Mouse (Mus musculus): ENCODE data around the gene Gpr135. TPM values are rescaled to one million over a fixed set of nuclear protein-coding genes. Genes with fewer than 3 reads are reported as not detected.

Gene Gpr135
- total and polyA plus RNA-seq, 3 experiments, result not detected

DNA sequence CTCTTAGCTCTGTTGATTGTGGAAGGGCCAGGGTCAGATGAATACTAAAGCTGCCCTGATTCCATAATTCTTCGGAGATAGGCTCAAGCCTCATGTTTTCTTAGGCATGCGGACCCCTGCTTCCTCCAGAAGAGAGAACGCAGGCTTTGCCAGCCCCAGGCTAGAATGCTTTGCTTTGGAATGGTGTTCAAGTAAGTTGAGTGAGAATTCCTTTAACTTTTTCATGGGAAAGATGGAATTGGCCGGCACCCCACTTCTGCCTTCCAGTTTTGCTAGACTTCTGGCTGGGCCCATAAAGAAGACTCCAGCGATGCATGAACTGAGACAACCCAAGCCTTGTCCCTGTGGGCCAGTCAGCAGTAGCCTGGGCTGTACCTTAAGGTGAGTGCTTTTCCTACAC lies 39.8 kb downstream of the Gpr135 start:
- no peaks in the 10 kb centered on the region for H3K27me3 ChIP-seq (replicated peaks)
- in situ Hi-C loops (cut with MboI; ENCODE audit: low pct_ligation_motif_present, low pct_unique_long_range_greater_than_20kb, low sequenced_read_pairs) (no loop called here), dilution Hi-C loops (cut with MboI; ENCODE audit: extremely low pct_ligation_motif_present, extremely low pct_unique_long_range_greater_than_20kb, low sequenced_read_pairs) (no loop called here)
- no peak overlapping the region for H3K4me2 ChIP-seq (ENCODE audit: insufficient read depth, low read depth, poor library complexity, severe bottlenecking)
- no peak overlapping the region for H3K9ac ChIP-seq (ENCODE audit: insufficient read depth, low read depth)
- H3K4me3 ChIP-seq (replicated peaks in 1 of 3; ENCODE audit: low read depth in 2 of 3, low read length in 2 of 3, poor library complexity in 1 of 3), result no peak overlapping the region
- no peak overlapping the region for H3K27ac ChIP-seq (ENCODE audit: insufficient read depth, low read depth)
- no peak for DNase-seq (ENCODE audit: extremely low read depth)
- no peaks in the 10 kb centered on the region for H3K9me3 ChIP-seq (replicated peaks; ENCODE audit: low read length)
- H3K36me3 ChIP-seq (replicated peaks in 1 of 2; ENCODE audit: control insufficient read depth in 1 of 2, insufficient read depth in 1 of 2, low read length in 1 of 2), result no peaks in the 10 kb centered on the region
- no peak for TF ChIP-seq IRF4 (IDR thresholded peaks at IDR 0.05; ENCODE audit: low read depth, low read length)
- TF ChIP-seq BHLHE40 (IDR thresholded peaks at IDR 0.05; ENCODE audit: low read depth, low read length), result no peak
- no peak for TF ChIP-seq ZC3H11A (IDR thresholded peaks at IDR 0.05; ENCODE audit: low read depth, low read length)
- no peak for TF ChIP-seq UBTF (IDR thresholded peaks at IDR 0.05; ENCODE audit: low read depth, low read length)
- no peak for TF ChIP-seq E2F4 (IDR thresholded peaks at IDR 0.05; ENCODE audit: insufficient replicate concordance, low read depth, low read length)
- no peak for TF ChIP-seq EP300 (IDR thresholded peaks at IDR 0.05; ENCODE audit: low read length)
- TF ChIP-seq MAFK (IDR thresholded peaks at IDR 0.05; ENCODE audit: insufficient replicate concordance, low read length), result no peak
- TF ChIP-seq NRF1 (IDR thresholded peaks at IDR 0.05; ENCODE audit: low read depth, low read length), result no peak
- peaks cover 9 to 41% of the 10 kb centered on the region in 2 experiments for H3K4me1 ChIP-seq (ENCODE audit: control insufficient read depth in 1 of 2, insufficient read depth in 2 of 2)
- no peaks in the 10 kb centered on the region for H3K79me2 ChIP-seq (replicated peaks; ENCODE audit: control insufficient read depth, extremely low read depth, insufficient read depth, poor library complexity, severe bottlenecking)

GRCm38 (mm10) chr12:72025275-72025795 lies 45.6 kb downstream of the Gpr135 start:
- in situ Hi-C loops (cut with MboI; ENCODE audit: low pct_ligation_motif_present, low pct_unique_long_range_greater_than_20kb, low sequenced_read_pairs), result no loop called here
- no peak overlapping the region for H3K4me3 ChIP-seq (replicated peaks in 1 of 3; ENCODE audit: low read depth in 2 of 3, low read length in 2 of 3, poor library complexity in 1 of 3)
- H3K4me2 ChIP-seq (ENCODE audit: insufficient read depth, low read depth, poor library complexity, severe bottlenecking), result no peak overlapping the region
- DNase-seq (ENCODE audit: extremely low read depth), result no peak
- no peak overlapping the region for H3K27ac ChIP-seq (ENCODE audit: insufficient read depth, low read depth)
- H3K27me3 ChIP-seq (replicated peaks), result no peaks in the 10 kb centered on the region
- H3K36me3 ChIP-seq (replicated peaks in 1 of 2; ENCODE audit: control insufficient read depth in 1 of 2, insufficient read depth in 1 of 2, low read length in 1 of 2), result no peaks in the 10 kb centered on the region
- no peaks in the 10 kb centered on the region for H3K79me2 ChIP-seq (replicated peaks; ENCODE audit: control insufficient read depth, extremely low read depth, insufficient read depth, poor library complexity, severe bottlenecking)
- no peak for TF ChIP-seq MAZ (IDR thresholded peaks at IDR 0.05; ENCODE audit: low read depth, low read length)
- TF ChIP-seq MAX (IDR thresholded peaks at IDR 0.05; ENCODE audit: low read length), result no peak
- dilution Hi-C loops (cut with MboI; ENCODE audit: extremely low pct_ligation_motif_present, extremely low pct_unique_long_range_greater_than_20kb, low sequenced_read_pairs), result no loop called here
- H3K9me3 ChIP-seq (replicated peaks; ENCODE audit: low read length), result peaks cover 4% of the 10 kb centered on the region
- peaks cover under 1 to 8% of the 10 kb centered on the region in 2 experiments; a peak in 3 of 4 replicates for H3K4me1 ChIP-seq (ENCODE audit: control insufficient read depth in 1 of 2, insufficient read depth in 2 of 2)
- no peak overlapping the region for H3K9ac ChIP-seq (ENCODE audit: insufficient read depth, low read depth)

DNA sequence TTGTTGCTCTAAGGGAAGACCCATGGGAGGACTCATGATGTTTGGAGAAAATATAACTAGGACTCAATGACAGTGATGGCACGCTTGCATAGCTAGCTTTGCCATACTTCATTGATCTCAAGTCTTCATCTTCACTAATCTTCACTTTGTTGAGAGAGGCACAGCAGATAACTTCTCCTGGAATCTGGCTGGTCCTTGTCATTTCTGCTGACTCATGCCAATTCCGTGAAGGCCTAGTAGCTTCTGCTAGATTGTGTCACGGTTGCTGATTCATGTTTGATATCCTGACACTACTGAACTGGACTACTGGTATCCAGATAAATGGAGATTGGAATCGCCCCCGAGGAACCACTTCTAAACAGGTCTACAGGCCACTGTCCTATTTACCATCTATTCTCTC lies 47.4 kb downstream of the Gpr135 start:
- DNase-seq (ENCODE audit: extremely low read depth), result no peak
- no peak overlapping the region for H3K9ac ChIP-seq (ENCODE audit: insufficient read depth, low read depth)
- H3K9me3 ChIP-seq (replicated peaks; ENCODE audit: low read length), result peaks cover 4% of the 10 kb centered on the region
- H3K36me3 ChIP-seq (replicated peaks in 1 of 2; ENCODE audit: control insufficient read depth in 1 of 2, insufficient read depth in 1 of 2, low read length in 1 of 2), result no peaks in the 10 kb centered on the region
- no peak overlapping the region for H3K4me3 ChIP-seq (replicated peaks in 1 of 3; ENCODE audit: low read depth in 2 of 3, low read length in 2 of 3, poor library complexity in 1 of 3)
- H3K27me3 ChIP-seq (replicated peaks), result no peaks in the 10 kb centered on the region
- H3K79me2 ChIP-seq (replicated peaks; ENCODE audit: control insufficient read depth, extremely low read depth, insufficient read depth, poor library complexity, severe bottlenecking), result no peaks in the 10 kb centered on the region
- H3K4me2 ChIP-seq (ENCODE audit: insufficient read depth, low read depth, poor library complexity, severe bottlenecking), result no peak overlapping the region
- no peak for TF ChIP-seq ZNF384 (IDR thresholded peaks at IDR 0.05; ENCODE audit: low read depth, low read length)
- TF ChIP-seq MAFK (IDR thresholded peaks at IDR 0.05; ENCODE audit: insufficient replicate concordance, low read length), result peak; percentile 44; the same call in 1 of the 2 replicates
- H3K4me1 ChIP-seq (ENCODE audit: control insufficient read depth in 1 of 2, insufficient read depth in 2 of 2), result no peaks in the 10 kb centered on the region
- H3K27ac ChIP-seq (ENCODE audit: insufficient read depth, low read depth), result no peak overlapping the region
- in situ Hi-C loops (cut with MboI; ENCODE audit: low pct_ligation_motif_present, low pct_unique_long_range_greater_than_20kb, low sequenced_read_pairs) (no loop called here), dilution Hi-C loops (cut with MboI; ENCODE audit: extremely low pct_ligation_motif_present, extremely low pct_unique_long_range_greater_than_20kb, low sequenced_read_pairs) (no loop called here)

All from CH12.LX (cell line).